Mouse (Mus musculus) layer of hippocampus, adult 11-12 months (tissue): Measurements from ENCODE around the gene Casc3.

Source experiments
- DNase-seq: peaks from one replicate; pipeline ENCODE4 v3.0.0; 2022; ENCODE audit warnings: low spot score

The Casc3 gene

DNA sequence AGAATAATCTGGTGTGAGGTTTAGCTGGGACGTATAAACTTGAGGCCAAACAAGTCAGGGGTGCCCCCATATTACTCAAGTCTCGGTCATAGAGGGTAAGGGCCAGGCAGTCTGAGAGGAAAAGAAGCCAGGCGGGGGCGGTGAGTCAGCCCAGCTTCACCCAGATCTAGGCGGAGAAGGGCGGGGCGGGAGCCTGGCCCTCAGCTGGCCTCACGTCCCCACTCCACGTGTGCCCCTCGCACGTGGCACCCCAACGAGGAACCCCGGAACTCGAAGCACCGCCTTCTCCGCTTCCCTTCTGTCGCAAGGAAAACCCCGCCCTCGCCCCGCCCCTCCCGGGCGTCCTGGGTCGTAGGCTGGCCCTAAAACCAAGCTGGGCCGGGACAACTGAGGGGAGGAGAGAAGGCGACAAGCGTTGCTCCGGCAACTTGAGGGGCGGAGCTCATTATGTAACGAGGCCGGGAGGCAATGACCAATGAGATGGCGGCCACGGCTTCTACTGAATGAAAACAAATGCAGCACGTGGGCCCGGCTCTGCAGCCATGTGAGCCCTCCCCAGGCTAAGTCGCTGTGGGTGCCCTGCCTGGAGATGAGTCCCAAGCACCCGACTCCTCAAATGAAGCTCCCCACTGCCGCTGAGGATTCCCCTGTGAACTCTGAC is 30.9 kb upstream of the Casc3 start:
- DNase-seq, result peak; percentile 100

DNA sequence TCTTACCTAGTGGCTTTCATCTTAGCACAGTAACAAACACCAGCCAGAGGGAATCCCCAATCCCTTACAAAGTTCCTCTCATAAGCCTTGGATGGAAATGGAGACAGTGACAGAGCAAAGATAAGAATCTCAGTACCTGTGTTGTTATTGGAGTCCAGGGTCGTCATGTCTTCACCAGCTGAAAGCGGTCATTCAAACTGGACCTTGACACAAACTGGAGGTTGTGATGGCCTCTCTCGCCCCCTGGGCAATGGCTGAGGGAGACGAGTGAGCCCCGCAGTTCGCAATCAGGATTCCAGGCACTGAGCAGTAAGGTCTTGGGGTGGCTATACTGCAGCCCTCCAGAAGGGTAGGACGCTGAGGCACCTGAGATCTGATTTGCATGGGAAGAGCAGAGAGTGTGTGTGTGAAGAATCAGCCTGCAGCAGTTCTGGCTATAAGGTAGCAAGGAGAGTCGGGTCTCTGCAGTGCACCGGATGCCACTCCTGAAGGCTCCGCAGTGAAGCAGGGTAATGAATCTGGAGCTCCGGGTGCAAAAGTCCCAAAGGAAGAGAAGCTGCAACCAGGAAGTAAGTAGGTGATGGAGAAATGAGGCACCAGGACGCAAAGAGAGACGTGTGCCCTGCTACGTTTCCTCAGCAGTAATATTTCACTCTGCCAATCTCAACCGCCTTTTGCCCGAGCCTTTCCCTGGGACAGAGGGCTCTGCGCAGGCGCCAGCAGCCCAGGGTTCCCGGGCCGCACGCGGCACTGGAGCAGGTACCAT is 29.9 kb upstream of the Casc3 start, which contains the start of gene Nr1d1:
Nr1d1 (minus strand) TSS at position 752 of the 766 bp plus-strand sequence.
- DNase-seq, result no peak

DNA sequence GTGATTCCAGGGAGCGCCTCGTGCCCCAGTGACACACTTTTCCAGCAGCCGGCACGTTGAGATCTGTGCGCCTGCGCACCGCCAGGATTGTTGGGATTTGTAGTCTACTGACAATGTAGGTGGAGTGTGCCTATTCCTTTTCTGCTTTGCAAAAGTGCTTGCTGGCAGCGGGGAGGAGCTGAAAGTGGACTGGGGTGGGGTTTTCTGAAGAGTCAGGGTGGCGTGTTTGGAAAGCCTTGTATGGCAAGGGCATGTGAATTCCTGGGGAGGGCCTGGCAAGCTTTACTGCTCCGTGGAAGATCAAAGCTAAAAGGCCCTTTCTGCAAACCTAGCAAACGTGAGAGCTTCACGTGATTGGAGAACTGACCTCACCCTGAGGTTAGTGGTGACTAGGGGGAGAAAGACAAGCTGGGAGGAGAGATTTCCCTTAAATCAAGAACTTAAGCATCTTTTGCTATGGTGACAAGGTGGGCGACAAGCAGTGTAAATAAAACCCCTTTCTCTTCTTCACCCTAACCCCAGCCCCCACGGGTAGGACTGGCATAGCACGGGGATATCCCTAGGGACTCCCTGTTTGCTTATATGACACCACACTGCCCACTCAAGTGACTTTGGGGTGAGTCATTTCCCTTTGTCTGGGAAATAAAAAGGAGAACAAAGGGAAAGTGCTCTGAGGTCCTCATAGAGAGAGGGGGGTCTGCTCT is 29.2 kb upstream of the Casc3 start:
- peak; percentile 100 for DNase-seq

- no peak for DNase-seq
These were observed 28.5 kb upstream of the Casc3 start for GRCm38 (mm10) chr11:98776052-98776764.

GRCm38 (mm10) chr11:98776843-98777590 is 27.7 kb upstream of the Casc3 start:
- DNase-seq, result no peak

- no peak for DNase-seq
These were observed 26.8 kb upstream of the Casc3 start for GRCm38 (mm10) chr11:98777888-98778287.

DNA sequence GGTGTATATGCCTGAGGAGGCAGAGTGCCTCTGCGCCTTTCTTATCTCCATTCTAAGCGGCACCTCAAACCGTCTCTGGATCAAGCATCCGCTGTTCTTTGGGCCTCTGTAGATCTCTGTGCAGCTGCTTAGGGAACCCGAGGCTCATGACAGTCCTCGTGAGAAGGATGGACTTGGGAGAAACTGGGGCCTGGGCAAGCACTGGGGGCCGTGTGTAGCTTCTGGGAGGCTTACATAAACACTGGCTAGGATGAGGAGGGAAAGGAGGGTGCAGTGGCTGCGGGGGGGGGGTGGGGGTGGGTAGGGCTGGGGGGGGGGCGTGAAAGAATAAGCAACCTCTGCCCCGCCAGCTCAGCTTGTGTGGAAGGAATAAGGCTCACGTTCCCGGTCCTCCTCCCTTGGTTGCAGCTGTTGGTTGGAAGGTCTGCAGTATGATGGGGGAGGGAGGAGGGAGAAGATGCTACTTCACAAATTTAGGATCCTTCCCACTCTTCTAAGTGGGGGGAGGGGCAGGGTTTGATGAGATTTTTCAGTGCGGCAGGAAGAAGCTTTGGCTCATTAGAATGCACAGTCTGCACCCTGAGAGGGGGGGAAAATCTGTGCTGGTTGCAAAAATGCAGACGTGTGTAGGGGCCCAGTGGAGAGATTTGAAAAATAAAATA is 22.7 kb upstream of the Casc3 start:
- DNase-seq, result peak; percentile 78

GRCm38 (mm10) chr11:98782651-98783235 is 22.0 kb upstream of the Casc3 start:
- DNase-seq, result no peak

DNA sequence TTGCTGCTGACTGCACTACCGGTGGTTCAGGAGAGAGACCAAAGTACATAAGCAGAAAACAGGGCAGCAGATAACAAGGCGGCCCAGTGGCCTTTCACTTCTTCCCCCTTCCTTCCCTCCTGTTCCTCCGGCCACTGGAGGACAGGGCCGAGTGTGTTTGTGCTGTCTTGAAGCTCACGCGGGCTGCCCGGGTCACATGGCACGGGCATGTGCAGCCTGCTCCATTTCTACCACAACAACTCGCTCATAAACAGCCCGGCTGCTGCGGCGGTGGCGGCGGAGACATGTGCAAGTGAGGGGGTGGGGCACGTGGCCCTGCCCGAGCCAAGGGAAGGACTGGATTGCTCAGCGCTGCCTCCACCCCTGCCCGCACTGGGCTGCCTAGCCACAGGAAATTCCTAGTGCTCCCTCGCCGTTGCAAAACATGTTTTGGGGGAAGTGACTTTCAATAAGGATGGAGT is 21.4 kb upstream of the Casc3 start:
- peak; percentile 98 for DNase-seq

GRCm38 (mm10) chr11:98784139-98784538 is 20.6 kb upstream of the Casc3 start:
- DNase-seq, result no peak

DNA sequence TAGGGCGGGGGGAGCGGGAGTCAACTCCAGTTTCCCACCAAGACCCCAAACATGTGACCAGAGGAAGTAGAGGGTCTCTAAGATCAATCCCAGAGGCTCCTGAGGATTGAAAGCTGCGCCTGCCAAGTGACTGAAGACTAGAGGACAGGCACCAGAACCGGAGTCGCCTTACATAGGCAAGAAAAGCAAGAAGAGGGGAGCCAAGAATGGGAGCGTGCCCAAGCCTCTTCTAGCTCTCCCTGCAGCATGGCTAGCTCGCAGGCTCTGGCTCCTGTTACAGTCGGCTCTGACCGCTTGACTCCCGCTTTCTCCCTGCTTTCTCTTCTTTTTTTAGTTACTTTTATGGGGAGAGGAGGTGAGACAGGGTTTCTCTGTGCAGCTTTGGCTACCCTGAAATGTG is 19.5 kb upstream of the Casc3 start:
- no peak for DNase-seq

DNA sequence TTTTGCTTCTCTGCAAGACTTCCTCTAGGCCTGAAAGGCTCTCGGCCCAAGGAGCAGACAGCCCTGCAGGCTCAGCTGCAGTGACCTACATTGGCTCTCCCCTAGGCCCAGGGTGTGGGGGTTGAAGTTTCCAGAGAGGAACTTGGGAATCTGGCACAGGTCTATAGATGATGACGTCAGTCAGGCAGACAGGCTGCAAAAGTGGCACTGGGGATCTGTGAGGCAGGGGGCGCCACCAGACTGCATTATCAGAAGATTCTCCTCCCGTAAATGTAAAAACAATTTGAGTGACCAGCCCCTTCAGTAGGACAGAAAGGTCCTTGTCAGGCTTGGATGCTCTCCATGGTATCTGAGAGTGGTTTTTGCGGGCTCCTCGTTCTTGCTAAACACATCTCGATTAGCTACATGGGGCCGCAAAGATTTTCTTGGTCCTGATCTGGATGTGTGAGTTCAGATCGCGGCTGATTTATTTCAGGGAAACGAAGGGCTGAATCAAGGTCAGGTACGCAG is 18.9 kb upstream of the Casc3 start:
- peak; percentile 88 for DNase-seq

DNA sequence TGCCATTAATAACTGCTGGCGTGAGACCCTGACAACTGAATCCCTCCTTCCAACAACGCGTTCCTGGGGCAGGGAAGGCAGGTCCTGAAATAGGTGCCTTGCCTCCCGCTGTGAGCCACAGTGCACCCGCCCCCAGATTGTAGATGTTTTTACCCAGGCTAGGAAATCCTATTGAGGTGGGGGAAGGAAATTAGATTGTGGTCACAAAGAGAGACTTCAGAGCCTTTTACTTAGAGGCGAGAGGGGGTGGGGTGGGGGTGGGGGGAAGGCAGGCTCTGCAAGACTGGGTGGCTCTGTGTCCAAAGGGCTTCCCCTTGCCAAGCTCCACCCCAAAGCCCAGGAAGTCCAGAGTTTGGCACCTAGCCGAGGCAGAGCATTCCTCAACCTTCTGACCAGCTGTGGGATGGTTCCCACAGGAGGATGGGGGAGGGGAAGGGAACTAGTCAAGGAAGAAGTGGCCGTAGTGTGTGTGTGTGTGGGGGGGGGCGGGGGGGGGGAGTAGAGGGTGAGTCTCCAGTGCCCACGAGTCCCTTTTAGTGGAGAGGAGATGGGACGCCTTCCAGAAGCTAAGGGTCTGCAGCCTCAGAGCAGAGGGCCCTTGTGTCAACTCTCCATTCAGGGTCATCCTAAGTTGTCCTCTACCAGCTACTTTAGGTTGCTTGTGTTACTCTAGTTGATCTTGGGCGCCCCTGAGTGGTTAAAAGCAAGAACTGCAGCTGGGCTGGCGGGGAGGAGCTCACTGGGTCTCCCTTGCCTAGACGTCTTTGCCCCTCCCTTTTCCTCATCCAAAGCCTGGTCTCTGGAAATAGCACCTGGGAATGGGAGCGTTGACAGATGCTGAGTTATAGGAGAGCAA is 18.1 kb upstream of the Casc3 start:
- DNase-seq, result peak; percentile 98

DNA sequence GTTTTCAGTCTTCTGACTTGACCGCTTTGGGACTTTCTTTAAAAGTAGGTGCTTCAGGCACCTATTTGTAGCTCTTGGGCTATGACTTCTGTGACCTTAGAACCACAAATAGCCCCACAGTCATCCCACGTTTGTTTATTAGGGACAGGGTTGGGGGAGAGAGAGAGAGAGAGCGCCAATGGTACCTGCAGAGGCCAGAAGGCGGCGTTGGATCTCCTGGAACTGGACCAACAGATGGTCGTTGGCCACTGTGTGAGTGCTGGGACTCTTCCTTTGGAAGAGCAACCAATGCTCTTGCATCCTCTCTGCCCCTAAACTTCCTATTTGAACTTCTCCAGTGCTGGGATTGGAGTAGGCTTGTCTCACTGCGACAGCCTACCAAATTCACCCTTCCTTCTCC is 17.5 kb upstream of the Casc3 start:
- DNase-seq, result no peak

- no peak for DNase-seq
These were observed 17.0 kb upstream of the Casc3 start for GRCm38 (mm10) chr11:98787691-98788090.

DNA sequence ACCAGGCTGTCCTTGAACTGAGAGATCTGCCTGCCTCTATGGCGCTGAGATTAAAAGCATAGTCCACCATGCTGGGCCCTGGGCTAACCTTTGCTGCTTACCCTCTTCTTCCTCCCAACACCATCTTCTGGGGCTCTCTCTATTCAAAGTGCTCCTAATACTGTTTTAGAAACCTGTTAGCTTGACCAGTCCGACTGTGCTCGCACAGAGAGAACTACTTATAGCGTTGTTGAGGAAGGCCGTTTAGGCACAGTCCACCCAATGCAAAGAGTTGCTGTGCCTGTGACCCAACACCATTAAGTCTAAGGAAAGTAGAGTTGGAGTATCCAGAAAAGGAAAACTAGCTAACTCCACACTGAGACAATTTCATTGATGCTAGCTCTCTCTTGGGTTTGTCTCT is 16.6 kb upstream of the Casc3 start:
- no peak for DNase-seq

GRCm38 (mm10) chr11:98788550-98789218 is 16.0 kb upstream of the Casc3 start:
- peak; percentile 89 for DNase-seq

DNA sequence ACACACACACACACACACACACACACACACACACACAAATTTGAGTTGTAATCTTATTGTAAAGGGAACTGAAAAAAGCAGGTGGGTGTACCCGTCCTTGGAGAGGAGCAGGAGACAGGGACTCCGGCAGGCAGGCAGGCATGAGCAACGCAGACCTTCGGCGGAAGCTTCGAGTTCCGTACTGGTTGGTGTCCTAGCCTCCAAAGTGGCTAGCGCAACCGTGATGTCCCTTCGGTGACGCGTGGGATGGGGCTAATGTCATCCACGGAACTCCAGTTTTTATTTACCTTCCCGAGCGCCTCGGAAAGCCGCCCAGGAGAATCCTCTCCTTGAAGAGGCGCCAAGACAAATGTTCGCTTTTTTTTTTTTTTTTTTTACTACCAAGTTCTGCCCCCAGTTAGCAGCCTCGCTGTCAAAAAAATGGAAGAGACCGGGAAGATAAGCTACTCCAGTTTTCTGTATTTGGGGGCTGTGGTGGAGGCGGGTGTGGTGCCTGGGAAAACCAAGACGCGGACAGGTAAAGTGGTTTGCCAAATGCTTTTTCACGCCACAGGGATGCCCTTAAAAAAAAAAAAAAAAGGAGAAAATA is 15.4 kb upstream of the Casc3 start:
- no peak for DNase-seq
